Mouse (Mus musculus) cerebellum, adult 2 months (tissue): ENCODE measurements around the gene Olfr71. TPM values are rescaled to one million over a fixed set of nuclear protein-coding genes. Genes with fewer than 3 reads are reported as not detected.

Experiments used
- DNase-seq, 2 experiments: peaks; one replicate each; pipeline ENCODE4 v3.0.0; 2021
- H3K27ac ChIP-seq: fragments of 200-500 bp; 2 replicates; pipeline ENCODE4 v1.5.1; 2012; ENCODE audit warnings: low read length, control low read depth, inconsistent platforms; ENCODE audit not compliant: insufficient read depth
- H3K27me3 ChIP-seq: fragments of 200-500 bp; 2 replicates; pipeline ENCODE4 v1.6.1; 2012; ENCODE audit warnings: inconsistent platforms, mild to moderate bottlenecking, low read length, moderate library complexity; ENCODE audit not compliant: control insufficient read depth, insufficient read depth
- H3K4me1 ChIP-seq: fragments of 200-500 bp; 2 replicates; pipeline ENCODE4 v1.6.1; 2011; ENCODE audit warnings: low read length; ENCODE audit not compliant: control insufficient read depth, insufficient read depth
- H3K4me3 ChIP-seq: fragments of 200-500 bp; replicated peaks from 2 replicates; pipeline ENCODE3; 2011; ENCODE audit warnings: mild to moderate bottlenecking, low read depth, low read length, control low read depth; ENCODE audit not compliant: insufficient read depth
- CTCF ChIP-seq: fragments of 200-500 bp; IDR thresholded peaks from 2 replicates; pipeline ENCODE4 v1.5.1; 2011; ENCODE audit warnings: low read depth, mild to moderate bottlenecking, control low read depth, low read length, moderate library complexity, borderline replicate concordance; ENCODE audit not compliant: insufficient read depth
- POLR2A ChIP-seq: fragments of 200-500 bp; IDR thresholded peaks from 2 replicates; pipeline ENCODE4 v1.6.1; 2011; ENCODE audit warnings: low read length, control low read depth, borderline replicate concordance; ENCODE audit not compliant: insufficient read depth
- WGBS: fragments of 180-500 bp; shearing (Covaris S2); methylation state at CpG from one replicate; pipeline ENCODE4 v1.1.7; 2018; 5-methylcytosine and 5-hydroxymethylcytosine counted together
- polyA plus RNA-seq: library from polyadenylated mRNA; depleted of rRNA; stranded (reverse); fragments of >200 nt; gene quantifications from 2 replicates; pipeline ENCODE4 v1.2.3, GENCODE M21; 2012; rRNA removed

The Olfr71 gene
- polyA plus RNA-seq, 1 experiment, result not detected

GRCm38 (mm10) chr4:43666412-43666811 is 43.6 kb downstream of the Olfr71 start:
- DNase-seq, result no peak
- H3K27me3 ChIP-seq, result no peaks in the 10 kb centered on the region
- H3K4me3 ChIP-seq, result no peak overlapping the region
- peaks cover 8% of the 10 kb centered on the region for H3K4me1 ChIP-seq
- H3K27ac ChIP-seq, result no peak overlapping the region
- TF ChIP-seq CTCF (peak; percentile 32; the same call in 1 of the 2 replicates), POLR2A (no peak)
- WGBS, result 25% methylated on average over 4 of the region's 4 CpGs

DNA sequence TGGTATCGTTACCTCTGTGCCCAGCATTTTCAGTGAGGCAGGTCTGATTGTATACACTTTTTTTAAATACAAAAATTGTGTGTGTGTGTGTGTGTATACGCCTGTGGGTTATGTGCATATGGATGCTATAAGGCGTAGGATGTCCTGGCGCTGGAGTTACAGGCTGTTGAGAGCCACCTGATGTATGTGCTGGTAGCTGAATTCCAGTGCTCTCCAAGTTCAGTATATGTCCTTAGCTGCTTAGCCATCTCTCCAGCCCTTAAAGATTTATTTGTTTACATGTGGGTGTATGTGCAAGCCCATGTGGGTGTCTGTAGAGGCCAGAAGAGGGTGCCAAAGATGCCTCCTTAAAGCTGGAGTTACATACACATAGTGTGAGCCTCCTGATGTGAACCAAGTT is 52.9 kb downstream of the Olfr71 start:
- H3K27ac ChIP-seq, result peak overlapping the region; percentile 38; the same call in 1 of the 2 replicates
- TF ChIP-seq POLR2A (no peak), CTCF (no peak)
- no peaks in the 10 kb centered on the region for H3K27me3 ChIP-seq
- 48% methylated on average over 4 of the region's 4 CpGs for WGBS
- H3K4me1 ChIP-seq, result peaks cover 3% of the 10 kb centered on the region; the same call in 1 of the 2 replicates
- peak in 1 of 2 experiments; percentile 35 for DNase-seq
- H3K4me3 ChIP-seq, result peak overlapping the region; percentile 43

DNA sequence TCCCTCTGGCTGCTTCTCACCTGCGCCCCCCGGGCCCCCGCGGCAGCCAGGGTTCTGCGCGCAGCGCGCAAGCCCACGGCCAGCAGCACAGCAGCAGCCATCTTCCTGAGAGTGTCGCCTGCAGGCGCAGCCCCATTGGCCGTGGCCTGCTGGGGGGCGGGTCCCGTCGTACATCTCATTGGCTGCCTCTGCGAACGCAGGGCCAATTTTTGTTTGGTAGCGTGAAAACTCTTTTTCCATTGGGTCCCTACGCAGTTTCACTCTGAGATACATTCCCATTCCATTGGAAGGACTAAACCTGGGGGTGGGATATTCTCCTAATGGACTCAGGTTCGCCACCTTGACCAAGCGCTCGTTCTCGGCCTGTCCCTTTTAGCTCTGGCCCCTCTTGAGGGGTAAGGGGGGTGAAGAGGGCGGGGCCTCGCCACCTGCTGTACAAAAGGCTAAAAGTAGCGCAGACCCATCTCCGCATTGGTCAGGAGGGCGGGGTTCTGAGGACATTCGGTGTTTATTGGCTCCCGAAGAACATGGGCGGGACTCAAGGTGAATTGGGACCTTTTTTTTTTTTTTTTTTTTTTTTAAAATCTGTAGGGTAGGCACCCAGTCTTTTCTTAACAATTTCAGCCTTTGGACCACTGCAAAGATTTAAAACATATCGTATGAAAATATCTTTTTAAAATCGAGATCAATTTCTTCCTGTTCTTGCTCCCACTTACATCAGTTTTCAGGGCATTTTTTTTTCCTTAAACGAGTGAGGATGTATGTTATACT is 53.5 kb downstream of the Olfr71 start, which contains the start of gene Hint2:
Gene Hint2, minus strand, starts transcription at position 128 of the 771 bp plus-strand sequence.
- Histone ChIP-seq H3K27ac (peak within 1 kb of the TSS; percentile 86), H3K4me3 (peak within 1 kb of the TSS; percentile 80), H3K4me1 (peaks cover 3% of the 10 kb centered on the region; the same call in 1 of the 2 replicates), H3K27me3 (no peaks in the 10 kb centered on the region)
- TF ChIP-seq POLR2A (peak; percentile 94), CTCF (no peak)
- WGBS, result under 1% methylated on average over 34 of the region's 34 CpGs
- DNase-seq, result peak; percentile 96 to 100

- 2% methylated on average over 34 of the region's 34 CpGs for WGBS
- no peak for TF ChIP-seq CTCF
- no peak for TF ChIP-seq POLR2A
- peak in 1 of 2 experiments; percentile 46 for DNase-seq
These were observed 54.3 kb downstream of the Olfr71 start for GRCm38 (mm10) chr4:43655656-43656338.

More at GRCm38 (mm10) chr4:43655656-43656338, 54.3 kb downstream of the Olfr71 start:
- H3K4me1 ChIP-seq, result peaks cover 3% of the 10 kb centered on the region; the same call in 1 of the 2 replicates
- peak overlapping the region; percentile 86 for H3K27ac ChIP-seq
- H3K4me3 ChIP-seq, result peak overlapping the region; percentile 80
- H3K27me3 ChIP-seq, result no peaks in the 10 kb centered on the region

Other genes with a start within 250 kb of the Olfr71 start
- gene Sit1, start 226.5 kb downstream of the Olfr71 start, polyA plus RNA-seq, result not detected in 2 replicates
- gene Ccdc107, start 217.4 kb downstream of the Olfr71 start, polyA plus RNA-seq, result 133 and 137 TPM in 2 replicates
- 2.8 and 3.2 TPM in 2 replicates for gene Arhgef39, start 210.6 kb downstream of the Olfr71 start, polyA plus RNA-seq
- 15.8 and 17.7 TPM in 2 replicates for gene Car9, start 203.3 kb downstream of the Olfr71 start, polyA plus RNA-seq
- gene Tpm2, start 186.5 kb downstream of the Olfr71 start, polyA plus RNA-seq, result 18.0 and 21.1 TPM in 2 replicates
- 70.4 and 71.2 TPM in 2 replicates for gene Creb3, start 147.9 kb downstream of the Olfr71 start, polyA plus RNA-seq
- gene Tln1, start 147.6 kb downstream of the Olfr71 start, polyA plus RNA-seq, result 48.8 and 53.9 TPM in 2 replicates
- 30.3 and 39.2 TPM in 2 replicates for gene Rgp1, start 131.5 kb downstream of the Olfr71 start, polyA plus RNA-seq
- 79.8 and 80.0 TPM in 2 replicates for gene Gba2, start 131.4 kb downstream of the Olfr71 start, polyA plus RNA-seq
- gene Msmp, start 125.8 kb downstream of the Olfr71 start, polyA plus RNA-seq, result not detected in 2 replicates
- gene Npr2, start 78.3 kb downstream of the Olfr71 start, polyA plus RNA-seq, result 140 and 145 TPM in 2 replicates
- gene Spag8, start 56.7 kb downstream of the Olfr71 start, polyA plus RNA-seq, result 3.8 and 5.7 TPM in 2 replicates
- 94.3 and 99.6 TPM in 2 replicates for gene Hint2, start 53.8 kb downstream of the Olfr71 start, polyA plus RNA-seq
- 21.2 and 21.8 TPM in 2 replicates for gene Tmem8b, start 41.3 kb downstream of the Olfr71 start, polyA plus RNA-seq
- gene Fam221b, start 41.1 kb downstream of the Olfr71 start, polyA plus RNA-seq, result 0.77 and 1.0 TPM in 2 replicates
- gene Olfr70, start 9.4 kb downstream of the Olfr71 start, polyA plus RNA-seq, result not detected in 2 replicates
- gene Hrct1, start 16.9 kb upstream of the Olfr71 start, polyA plus RNA-seq, result 1.6 and 1.9 TPM in 2 replicates
- gene Spaar, start 19.8 kb upstream of the Olfr71 start, polyA plus RNA-seq, result 0.76 and 0.88 TPM in 2 replicates
- not detected in 2 replicates for gene Olfr159, start 60.8 kb upstream of the Olfr71 start, polyA plus RNA-seq
- not detected in 2 replicates for gene Olfr156, start 113.6 kb upstream of the Olfr71 start, polyA plus RNA-seq
- not detected in 2 replicates for gene Olfr157, start 129.9 kb upstream of the Olfr71 start, polyA plus RNA-seq
- gene Olfr155, start 141.3 kb upstream of the Olfr71 start, polyA plus RNA-seq, result not detected in 2 replicates
- gene Reck, start 165.3 kb upstream of the Olfr71 start, polyA plus RNA-seq, result 8.3 and 9.8 TPM in 2 replicates
- 6.8 and 7.4 TPM in 2 replicates for gene Glipr2, start 247.1 kb upstream of the Olfr71 start, polyA plus RNA-seq